Mouse (Mus musculus): ENCODE measurements around the gene Plekhs1. TPM values are rescaled to one million over a fixed set of nuclear protein-coding genes. Genes with fewer than 3 reads are reported as not detected.

Plekhs1 gene
- polyA plus RNA-seq, 1 experiment from 2014 or later = 0.51 TPM

DNA sequence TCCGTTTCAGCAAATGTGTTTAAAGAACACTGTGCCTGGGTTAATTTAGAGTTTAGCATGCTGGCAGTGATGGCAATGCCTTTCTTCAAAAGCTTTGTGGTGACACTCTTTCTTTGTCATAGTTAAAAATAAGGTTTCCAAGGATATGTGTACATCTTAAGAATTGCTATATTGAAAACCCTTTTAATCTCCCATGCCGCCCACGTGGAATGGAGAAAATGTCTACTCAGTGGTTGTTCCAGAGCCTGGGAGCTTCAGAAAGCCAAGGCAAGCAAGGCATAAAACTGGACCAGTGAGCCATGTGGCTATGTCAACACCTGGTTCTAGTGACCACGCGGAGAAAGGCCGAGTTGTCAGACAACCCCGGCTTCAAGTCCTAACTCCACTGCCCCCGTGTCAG, 11.9 kb upstream of the Plekhs1 start:
- no peaks in the 10 kb centered on the region for H3K9me3 ChIP-seq (ENCODE audit: control insufficient read depth, low read depth, low read length)
- ATAC-seq (ENCODE audit: insufficient number of reproducible peaks, insufficient read depth, low FRiP score, low read depth) = no peak
- no peak overlapping the region for H3K4me3 ChIP-seq (ENCODE audit: low read depth, low read length)

DNA sequence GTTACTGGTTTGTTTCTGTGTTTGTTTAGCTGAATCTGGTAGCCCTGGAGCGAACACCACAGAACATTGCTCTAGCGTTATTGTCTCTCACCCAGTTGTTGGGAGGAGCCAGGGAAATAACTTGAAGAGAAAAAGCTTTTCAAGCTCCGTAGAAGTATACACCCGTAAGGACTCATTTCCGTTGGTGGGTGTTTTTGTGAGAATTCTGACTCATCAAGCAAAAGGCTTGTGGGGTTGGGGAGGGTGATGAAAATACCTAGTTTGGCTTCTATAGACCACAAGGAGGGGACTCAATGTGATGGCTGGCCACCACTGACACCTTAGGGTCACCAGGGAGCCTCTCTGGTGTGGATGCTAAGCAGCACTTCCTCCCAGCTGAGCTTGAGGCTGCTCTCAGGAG, 10.5 kb upstream of the Plekhs1 start:
- Histone ChIP-seq H3K9ac (replicated peaks; ENCODE audit: low read depth, low read length) (no peak overlapping the region), H3K4me2 (replicated peaks; ENCODE audit: low read depth, low read length) (no peak overlapping the region), H3K27ac (ENCODE audit: low read length) (no peak overlapping the region), H3K4me3 (ENCODE audit: low read depth, low read length) (no peak overlapping the region), H3K27me3 (ENCODE audit: control insufficient read depth, insufficient read depth, low read length) (no peaks in the 10 kb centered on the region), H3K4me1 (ENCODE audit: control insufficient read depth, insufficient read depth, low read length) (peaks cover 2% of the 10 kb centered on the region; the same call in 1 of the 2 replicates), H3K9me3 (ENCODE audit: control insufficient read depth, low read depth, low read length) (no peaks in the 10 kb centered on the region), H3K36me3 (ENCODE audit: control insufficient read depth, insufficient read depth, low read length) (no peaks in the 10 kb centered on the region)
- ATAC-seq (ENCODE audit: insufficient number of reproducible peaks, insufficient read depth, low FRiP score, low read depth) = no peak
- 76% methylated on average over 5 of the region's 5 CpGs for WGBS

More for the DNA sequence above, 11.9 kb upstream of the Plekhs1 start:
- H3K4me1 ChIP-seq (ENCODE audit: control insufficient read depth, insufficient read depth, low read length) = peaks cover 9% of the 10 kb centered on the region; the same call in 1 of the 2 replicates
- no peak overlapping the region for H3K27ac ChIP-seq (ENCODE audit: low read length)
- H3K4me2 ChIP-seq (replicated peaks; ENCODE audit: low read depth, low read length) = no peak overlapping the region
- no peaks in the 10 kb centered on the region for H3K27me3 ChIP-seq (ENCODE audit: control insufficient read depth, insufficient read depth, low read length)
- WGBS = 89% methylated on average over 8 of the region's 8 CpGs
- no peak overlapping the region for H3K9ac ChIP-seq (replicated peaks; ENCODE audit: low read depth, low read length)
- no peaks in the 10 kb centered on the region for H3K36me3 ChIP-seq (ENCODE audit: control insufficient read depth, insufficient read depth, low read length)

DNA sequence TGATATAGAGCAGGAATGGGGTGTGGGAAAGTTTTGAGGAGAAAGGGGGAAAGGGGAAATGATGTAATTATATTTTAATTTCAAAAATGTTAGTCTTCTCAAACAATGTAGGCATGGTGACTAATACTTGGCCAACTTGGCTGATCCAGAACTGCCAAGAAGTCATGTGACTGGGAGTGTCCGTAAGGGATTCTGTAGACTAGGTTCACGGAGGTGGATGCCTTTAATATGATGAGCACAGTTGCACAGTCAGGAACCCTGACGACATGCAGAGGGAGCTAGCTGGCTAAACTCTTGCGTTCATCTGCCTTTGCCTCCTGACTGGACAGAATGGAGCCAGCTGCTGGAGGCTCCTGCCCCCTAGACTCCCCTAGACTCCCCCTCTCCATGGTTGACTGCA, 9.6 kb upstream of the Plekhs1 start:
- Histone ChIP-seq H3K36me3 (ENCODE audit: control insufficient read depth, insufficient read depth, low read length) (no peaks in the 10 kb centered on the region), H3K4me3 (ENCODE audit: low read depth, low read length) (no peak overlapping the region), H3K9me3 (ENCODE audit: control insufficient read depth, low read depth, low read length) (no peaks in the 10 kb centered on the region), H3K4me1 (ENCODE audit: control insufficient read depth, insufficient read depth, low read length) (peaks cover 2% of the 10 kb centered on the region; the same call in 1 of the 2 replicates), H3K4me2 (replicated peaks; ENCODE audit: low read depth, low read length) (no peak overlapping the region), H3K9ac (replicated peaks; ENCODE audit: low read depth, low read length) (no peak overlapping the region), H3K27me3 (ENCODE audit: control insufficient read depth, insufficient read depth, low read length) (no peaks in the 10 kb centered on the region), H3K27ac (ENCODE audit: low read length) (no peak overlapping the region; the same call in 1 of the 2 replicates)
- 82% methylated on average over 4 of the region's 4 CpGs for WGBS
- ATAC-seq (ENCODE audit: insufficient number of reproducible peaks, insufficient read depth, low FRiP score, low read depth) = no peak

DNA sequence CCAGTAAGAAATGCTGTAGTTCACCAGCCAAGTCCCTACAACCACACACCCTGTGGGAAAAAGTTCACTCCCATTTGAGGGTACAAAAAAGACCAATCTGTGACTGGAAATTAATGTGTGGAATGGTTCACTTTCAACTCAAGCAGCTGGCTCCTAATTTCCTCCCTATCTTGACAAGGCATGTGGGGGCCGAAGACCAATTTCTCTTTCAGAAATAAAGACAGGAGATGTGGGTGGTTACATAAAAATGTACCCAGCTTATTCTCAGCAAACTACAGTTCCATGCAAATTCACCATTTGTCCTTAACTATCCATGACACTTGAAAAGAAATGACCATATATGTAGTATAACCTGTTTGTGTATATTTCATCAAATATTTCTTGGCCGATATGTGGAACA, 9.0 kb upstream of the Plekhs1 start:
- H3K4me2 ChIP-seq (replicated peaks; ENCODE audit: low read depth, low read length) = no peak overlapping the region
- no peak overlapping the region for H3K27ac ChIP-seq (ENCODE audit: low read length)
- H3K9me3 ChIP-seq (ENCODE audit: control insufficient read depth, low read depth, low read length) = no peaks in the 10 kb centered on the region
- 71% methylated on average over 2 of the region's 2 CpGs for WGBS
- no peaks in the 10 kb centered on the region for H3K27me3 ChIP-seq (ENCODE audit: control insufficient read depth, insufficient read depth, low read length)
- H3K36me3 ChIP-seq (ENCODE audit: control insufficient read depth, insufficient read depth, low read length) = no peaks in the 10 kb centered on the region
- no peak overlapping the region for H3K9ac ChIP-seq (replicated peaks; ENCODE audit: low read depth, low read length)
- peaks cover 6% of the 10 kb centered on the region for H3K4me1 ChIP-seq (ENCODE audit: control insufficient read depth, insufficient read depth, low read length)
- no peak overlapping the region for H3K4me3 ChIP-seq (ENCODE audit: low read depth, low read length)
- no peak for ATAC-seq (ENCODE audit: insufficient number of reproducible peaks, insufficient read depth, low FRiP score, low read depth)

DNA sequence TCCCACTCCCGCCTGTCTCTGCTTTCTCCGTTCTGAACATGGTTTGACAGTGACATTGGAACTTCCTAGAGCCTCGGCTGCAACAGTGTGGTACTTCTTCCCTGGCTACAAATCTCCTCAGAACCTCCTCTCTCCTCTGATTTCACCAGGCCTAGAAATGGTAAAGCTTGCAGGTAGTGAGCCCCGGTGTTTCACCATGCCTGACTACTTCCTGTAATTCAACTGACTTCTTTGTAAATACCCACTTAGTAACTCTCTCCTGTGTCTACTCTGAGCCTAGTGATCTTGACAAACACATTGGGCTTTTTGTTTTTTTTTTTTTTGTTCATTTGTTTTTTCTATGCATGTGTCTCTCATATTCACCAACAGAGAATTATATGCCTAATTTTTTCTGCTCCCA, 6.6 kb upstream of the Plekhs1 start:
- Histone ChIP-seq H3K4me3 (ENCODE audit: low read depth, low read length) (no peak overlapping the region), H3K27me3 (ENCODE audit: control insufficient read depth, insufficient read depth, low read length) (no peaks in the 10 kb centered on the region), H3K4me2 (replicated peaks; ENCODE audit: low read depth, low read length) (no peak overlapping the region), H3K9ac (replicated peaks; ENCODE audit: low read depth, low read length) (no peak overlapping the region), H3K36me3 (ENCODE audit: control insufficient read depth, insufficient read depth, low read length) (no peaks in the 10 kb centered on the region), H3K9me3 (ENCODE audit: control insufficient read depth, low read depth, low read length) (no peaks in the 10 kb centered on the region), H3K27ac (ENCODE audit: low read length) (no peak overlapping the region), H3K4me1 (ENCODE audit: control insufficient read depth, insufficient read depth, low read length) (peaks cover 6% of the 10 kb centered on the region)
- 69% methylated on average over 4 of the region's 4 CpGs for WGBS
- ATAC-seq (ENCODE audit: insufficient number of reproducible peaks, insufficient read depth, low FRiP score, low read depth) = no peak

DNA sequence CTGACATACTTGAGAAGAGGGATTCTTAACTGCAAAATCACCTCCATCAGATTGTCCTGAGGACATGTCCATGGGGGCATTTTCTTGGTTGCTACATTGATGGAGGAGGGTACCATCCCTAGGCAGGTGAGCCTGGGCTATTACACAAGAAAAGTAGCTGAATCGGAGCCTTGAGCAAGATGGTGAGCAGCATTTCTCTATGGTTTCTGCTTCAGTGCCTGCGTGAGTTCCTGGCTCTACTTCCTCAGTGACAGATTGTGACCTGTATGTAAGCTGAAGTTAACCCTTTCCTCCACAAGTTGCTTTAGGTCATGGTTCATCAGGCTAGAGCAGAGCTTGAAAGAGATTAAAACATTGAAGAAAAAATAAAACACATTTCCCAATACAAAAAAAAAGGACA, 6.1 kb upstream of the Plekhs1 start:
- WGBS = 52% methylated on average over 2 of the region's 2 CpGs

DNA sequence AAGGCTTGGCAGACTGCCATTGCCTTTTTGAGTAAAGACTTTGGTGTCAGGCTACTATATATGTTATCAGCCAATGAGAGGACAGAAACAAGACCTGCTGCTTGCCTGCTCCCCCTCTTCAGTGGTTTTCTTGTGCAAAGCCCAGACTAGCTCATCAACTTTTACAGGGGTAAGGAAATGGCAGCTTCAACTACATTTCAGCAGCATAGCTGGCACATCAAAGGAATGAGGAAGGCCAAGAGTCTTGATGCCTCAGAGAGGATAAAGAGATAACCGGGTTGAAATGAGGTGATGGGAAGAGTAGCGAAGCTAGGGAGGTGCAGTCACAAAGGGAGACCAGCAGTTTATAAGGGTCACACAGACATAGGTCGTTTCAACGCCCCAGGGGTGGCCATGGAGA, 3.9 kb upstream of the Plekhs1 start:
- 84% methylated on average over 4 of the region's 4 CpGs for WGBS
- ATAC-seq (ENCODE audit: insufficient number of reproducible peaks, insufficient read depth, low FRiP score, low read depth) = no peak

More for the DNA sequence above, 6.1 kb upstream of the Plekhs1 start:
- ATAC-seq (ENCODE audit: insufficient number of reproducible peaks, insufficient read depth, low FRiP score, low read depth) = no peak
- Histone ChIP-seq H3K4me2 (replicated peaks; ENCODE audit: low read depth, low read length) (no peak overlapping the region), H3K4me3 (ENCODE audit: low read depth, low read length) (no peak overlapping the region), H3K9ac (replicated peaks; ENCODE audit: low read depth, low read length) (no peak overlapping the region), H3K4me1 (ENCODE audit: control insufficient read depth, insufficient read depth, low read length) (peaks cover 6% of the 10 kb centered on the region), H3K27me3 (ENCODE audit: control insufficient read depth, insufficient read depth, low read length) (no peaks in the 10 kb centered on the region), H3K27ac (ENCODE audit: low read length) (no peak overlapping the region), H3K9me3 (ENCODE audit: control insufficient read depth, low read depth, low read length) (no peaks in the 10 kb centered on the region), H3K36me3 (ENCODE audit: control insufficient read depth, insufficient read depth, low read length) (no peaks in the 10 kb centered on the region)

DNA sequence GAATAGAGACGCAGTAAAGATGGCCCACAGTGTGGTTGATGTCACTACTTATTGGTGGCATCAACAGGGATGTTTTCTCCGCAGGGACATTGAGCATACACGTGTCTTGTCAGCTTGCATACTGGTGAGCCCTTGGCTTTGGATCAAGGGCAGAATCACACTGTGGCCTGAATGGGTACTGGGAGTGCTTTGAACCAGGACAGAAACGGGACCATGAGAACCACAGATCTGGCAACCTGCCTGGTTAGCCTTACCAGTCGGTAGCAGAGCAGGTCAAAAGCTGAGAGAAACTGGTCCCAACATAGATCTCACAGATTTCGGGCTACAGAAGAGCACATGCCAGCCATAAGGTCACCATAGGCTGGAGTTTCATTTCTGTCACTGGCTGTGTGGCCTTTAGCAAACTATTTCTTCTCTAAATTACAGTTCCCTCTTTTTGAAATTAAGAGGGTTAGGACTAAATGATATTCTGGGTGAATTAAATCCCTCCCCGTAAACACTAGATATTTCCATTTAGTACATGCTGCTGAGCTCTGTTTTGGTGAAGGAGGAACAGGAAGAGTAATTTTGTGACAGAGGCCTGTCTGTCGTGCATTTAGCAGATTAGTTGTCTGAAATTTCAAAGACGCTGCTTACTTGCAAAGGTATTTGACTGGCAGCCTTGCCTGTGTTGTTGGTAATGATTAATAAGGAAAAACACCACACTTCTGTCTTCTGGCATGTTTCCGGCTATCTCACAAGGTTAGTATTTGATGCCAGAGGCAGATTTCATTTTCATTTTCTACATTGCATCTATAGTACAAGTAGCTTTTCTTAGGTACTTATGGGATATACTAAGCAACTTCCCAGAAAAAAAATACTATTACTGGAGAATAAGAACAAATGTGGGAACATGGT, 2.0 kb upstream of the Plekhs1 start:
- no peak overlapping the region for H3K27ac ChIP-seq (ENCODE audit: low read length)
- no peak overlapping the region for H3K4me2 ChIP-seq (replicated peaks; ENCODE audit: low read depth, low read length)
- no peaks in the 10 kb centered on the region for H3K9me3 ChIP-seq (ENCODE audit: control insufficient read depth, low read depth, low read length)
- no peak overlapping the region for H3K9ac ChIP-seq (replicated peaks; ENCODE audit: low read depth, low read length)
- no peaks in the 10 kb centered on the region for H3K36me3 ChIP-seq (ENCODE audit: control insufficient read depth, insufficient read depth, low read length)
- ATAC-seq (ENCODE audit: insufficient number of reproducible peaks, insufficient read depth, low FRiP score, low read depth) = no peak
- no peaks in the 10 kb centered on the region for H3K27me3 ChIP-seq (ENCODE audit: control insufficient read depth, insufficient read depth, low read length)
- WGBS = 83% methylated on average over 10 of the region's 10 CpGs
- peaks cover 13% of the 10 kb centered on the region; the same call in 1 of the 2 replicates for H3K4me1 ChIP-seq (ENCODE audit: control insufficient read depth, insufficient read depth, low read length)
- H3K4me3 ChIP-seq (ENCODE audit: low read depth, low read length) = no peak overlapping the region

More for the DNA sequence above, 3.9 kb upstream of the Plekhs1 start:
- H3K9me3 ChIP-seq (ENCODE audit: control insufficient read depth, low read depth, low read length) = no peaks in the 10 kb centered on the region
- H3K27me3 ChIP-seq (ENCODE audit: control insufficient read depth, insufficient read depth, low read length) = no peaks in the 10 kb centered on the region
- no peak overlapping the region for H3K4me2 ChIP-seq (replicated peaks; ENCODE audit: low read depth, low read length)
- H3K4me3 ChIP-seq (ENCODE audit: low read depth, low read length) = no peak overlapping the region
- peaks cover 13% of the 10 kb centered on the region for H3K4me1 ChIP-seq (ENCODE audit: control insufficient read depth, insufficient read depth, low read length)
- no peaks in the 10 kb centered on the region for H3K36me3 ChIP-seq (ENCODE audit: control insufficient read depth, insufficient read depth, low read length)
- H3K27ac ChIP-seq (ENCODE audit: low read length) = no peak overlapping the region
- H3K9ac ChIP-seq (replicated peaks; ENCODE audit: low read depth, low read length) = no peak overlapping the region
